Mouse (Mus musculus): ENCODE measurements at regions not wholly inside any gene's neighbourhood (a gene's known extent, or its start where the extent isn't known, plus 50 kb on each side); places are given as distances from the start of the nearest gene placed in this dataset.

DNA sequence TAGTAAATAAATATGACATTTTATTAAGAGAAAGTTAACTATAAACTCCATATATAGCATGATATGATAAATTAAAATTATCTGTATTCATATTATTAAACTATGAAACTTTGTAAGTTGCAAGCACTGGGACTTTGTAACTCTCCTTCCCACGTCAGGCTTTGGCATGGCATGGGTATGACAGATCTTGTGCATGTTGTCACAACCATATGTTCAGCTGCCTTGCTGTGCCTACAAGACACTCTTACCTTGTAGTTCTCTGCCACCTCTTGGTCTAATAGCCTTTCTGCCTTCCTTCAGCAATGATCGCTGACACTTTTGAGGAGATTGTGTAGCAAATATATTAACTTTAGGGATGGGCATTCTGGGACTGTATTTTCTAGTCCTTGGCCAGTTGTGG is 183.1 kb upstream of the Ndst3 start:
- TF ChIP-seq CTCF (IDR thresholded peaks at IDR 0.05), result no peak
- TF ChIP-seq EP300 (IDR thresholded peaks at IDR 0.05), result no peak
